In genomic region chr2:3332484-3333242, GRCm38 (mm10) we compare ENCODE assay signal across 8 mouse cellular contexts. TPM values are rescaled to one million over a fixed set of nuclear protein-coding genes. Genes with fewer than 3 reads are reported as not detected.
DNase-seq lines count a peak whose midpoint lies in the region; ATAC-seq and TF ChIP-seq lines count a peak whose summit lies in the region.

TSS of gene Rpp38 (minus strand) at chr2:3332643.

- peaks cover 22% of the 10 kb centered on the region for H3K4me1 ChIP-seq in forebrain, embryonic 15.5 days
- peaks cover 9% of the 10 kb centered on the region; the same call in 1 of the 2 replicates for H3K4me1 ChIP-seq in lung, embryonic 14.5 days (ENCODE audit: insufficient read depth)
- H3K4me1 ChIP-seq in olfactory bulb, adult 2 months (ENCODE audit: control insufficient read depth, insufficient read depth, low read length), result peaks cover 3% of the 10 kb centered on the region; the same call in 1 of the 2 replicates
- H3K4me1 ChIP-seq in thymus, adult 2 months (replicated peaks; ENCODE audit: control insufficient read depth, insufficient read depth, low read length), result peaks cover 7% of the 10 kb centered on the region

- DNase-seq in ES-CJ7 (ENCODE audit: low read depth, low spot score), result peak; percentile 99
- peak; percentile 96 for DNase-seq in cerebellum, adult 11 months
- DNase-seq in heart, postnatal 36 days, result peak; percentile 96 to 99
- peak; percentile 99 for DNase-seq in layer of hippocampus, adult 2 months (ENCODE audit: low spot score in 2 of 2)
- DNase-seq in lung, embryonic 14.5 days, result peak; percentile 99
- DNase-seq in thymus, adult 2 months, result peak; percentile 97

- peak within 1 kb of the TSS; percentile 82 for H3K27ac ChIP-seq in forebrain, embryonic 15.5 days (replicated peaks)
- peak within 1 kb of the TSS; percentile 97 for H3K27ac ChIP-seq in layer of hippocampus, adult 2 months
- H3K27ac ChIP-seq in lung, embryonic 14.5 days (ENCODE audit: low read depth), result peak within 1 kb of the TSS; percentile 75
- H3K27ac ChIP-seq in olfactory bulb, adult 2 months (ENCODE audit: insufficient read depth, low read depth, low read length), result peak within 1 kb of the TSS; percentile 90
- H3K27ac ChIP-seq in thymus, adult 2 months (ENCODE audit: control insufficient read depth, insufficient read depth, low read length), result no peak within 1 kb of the TSS

- H3K9me3 ChIP-seq in forebrain, embryonic 15.5 days, result no peaks in the 10 kb centered on the region
- no peaks in the 10 kb centered on the region for H3K9me3 ChIP-seq in lung, embryonic 14.5 days (ENCODE audit: low read depth, low read length)

- TF ChIP-seq POLR2A in olfactory bulb, adult 2 months (IDR thresholded peaks at IDR 0.05; ENCODE audit: insufficient read depth, low read depth, low read length), result peak; percentile 82
- TF ChIP-seq POLR2A in thymus, adult 2 months (IDR thresholded peaks at IDR 0.05; ENCODE audit: control insufficient read depth, extremely low read depth, insufficient read depth, low read length, poor library complexity), result peak; percentile 64

- intact Hi-C loops in heart, postnatal 36 days (cut with DNase I), result loop anchor here (2.0 to 5.0 kb wide), 4 partner anchors 85 to 214 kb away; partner anchors contain the start of genes Cdnf, Gm45902 and Hspa14

- H3K4me2 ChIP-seq in forebrain, embryonic 15.5 days (replicated peaks), result peak within 1 kb of the TSS; percentile 56
- peak within 1 kb of the TSS; percentile 62 for H3K4me2 ChIP-seq in lung, embryonic 14.5 days

- peak within 1 kb of the TSS; percentile 50 for H3K9ac ChIP-seq in forebrain, embryonic 15.5 days (replicated peaks)
- H3K9ac ChIP-seq in lung, embryonic 14.5 days, result peak within 1 kb of the TSS; percentile 74

- peak; percentile 98 for ATAC-seq in forebrain, embryonic 15.5 days (replicated peaks)
- peak; percentile 97 for ATAC-seq in lung, embryonic 14.5 days (ENCODE audit: insufficient read depth)

- H3K36me3 ChIP-seq in forebrain, embryonic 15.5 days, result peaks cover 17% of the 10 kb centered on the region
- peaks cover 24% of the 10 kb centered on the region for H3K36me3 ChIP-seq in lung, embryonic 14.5 days (ENCODE audit: insufficient read depth)
- no peaks in the 10 kb centered on the region; the same call in 1 of the 2 replicates for H3K36me3 ChIP-seq in thymus, adult 2 months (ENCODE audit: control insufficient read depth, insufficient read depth, low read length)

- TF ChIP-seq CTCF in layer of hippocampus, adult 2 months (conservative IDR thresholded peaks at IDR 0.05), result no peak
- no peak for TF ChIP-seq CTCF in lung, embryonic 14.5 days (IDR thresholded peaks at IDR 0.05; ENCODE audit: low read depth)
- no peak for TF ChIP-seq CTCF in olfactory bulb, adult 2 months (IDR thresholded peaks at IDR 0.05; ENCODE audit: insufficient read depth, low read depth, low read length)
- TF ChIP-seq CTCF in thymus, adult 2 months (IDR thresholded peaks at IDR 0.05; ENCODE audit: borderline replicate concordance, control insufficient read depth, extremely low read depth, insufficient read depth, low read length, poor library complexity), result 0 out of 2 replicates have a peak, but pooled peaks have one; percentile 45

- H3K4me3 ChIP-seq in forebrain, embryonic 15.5 days, result peak within 1 kb of the TSS; percentile 51
- H3K4me3 ChIP-seq in layer of hippocampus, adult 2 months, result peak within 1 kb of the TSS; percentile 81
- H3K4me3 ChIP-seq in lung, embryonic 14.5 days (ENCODE audit: low read depth, low read length), result peak within 1 kb of the TSS; percentile 69
- H3K4me3 ChIP-seq in olfactory bulb, adult 2 months (ENCODE audit: insufficient read depth, low read depth, low read length), result peak within 1 kb of the TSS; percentile 83
- peak within 1 kb of the TSS; percentile 76 for H3K4me3 ChIP-seq in thymus, adult 2 months (ENCODE audit: control insufficient read depth, insufficient read depth, low read length)

- 0 out of 2 replicates have a peak, but pooled peaks cover 9% of the 10 kb centered on the region for H3K27me3 ChIP-seq in forebrain, embryonic 15.5 days
- peaks cover 12% of the 10 kb centered on the region for H3K27me3 ChIP-seq in lung, embryonic 14.5 days (ENCODE audit: insufficient read depth, low read length)
- no peaks in the 10 kb centered on the region for H3K27me3 ChIP-seq in thymus, adult 2 months (ENCODE audit: control insufficient read depth, insufficient read depth, low read length)

- under 1% methylated on average over 45 of the region's 45 CpGs for WGBS in forebrain, embryonic 15.5 days
- under 1% methylated on average over 45 of the region's 45 CpGs for WGBS in lung, embryonic 14.5 days
- under 1% methylated on average over 45 of the region's 45 CpGs for WGBS in olfactory bulb, adult 2 months
- WGBS in thymus, adult 2 months, result under 1% methylated on average over 45 of the region's 45 CpGs

RNA-seq across cellular contexts. Expression of gene Rpp38, which starts in this region (rescaled TPM):
- polyA plus RNA-seq in forebrain, embryonic 15.5 days (2015; fragmentation: Nextera tagmentation; extraction: Ambion mirVana), result 15.2 and 15.3 TPM in 2 replicates
- 1 to 10 TPM; 3.7 to 7.4 TPM for total RNA-seq in heart, postnatal 36 days (2021)
- total RNA-seq in layer of hippocampus, adult 2 months (2021), result 10 to 100 TPM; 10.2 to 10.5 TPM
- polyA plus RNA-seq in lung, embryonic 14.5 days (2014; fragmentation: Nextera tagmentation; extraction: Ambion mirVana), result 26.3 and 26.8 TPM in 2 replicates
- polyA plus RNA-seq in olfactory bulb, adult 2 months (2012; ENCODE audit: insufficient read depth, insufficient read length, low replicate concordance, missing spikeins), result not detected in 2 replicates
- polyA plus RNA-seq in thymus, adult 2 months (2012; rRNA removed), result 3.4 and 3.5 TPM in 2 replicates
